Mouse (Mus musculus) kidney, embryonic 15.5 days (tissue): ENCODE data around the gene Gm40460. TPM values are rescaled to one million over a fixed set of nuclear protein-coding genes. Genes with fewer than 3 reads are reported as not detected.
"Not testable (repeated sequence)": the region's sequence is repeated elsewhere in the genome, so short reads cannot be mapped to it uniquely, and the experiment has no call there.

Experiments
- ATAC-seq: fragments of 200-750 bp; cut with Nextera tagmentation; replicated peaks from 2 replicates; pipeline ENCODE4 v1.8.0; 2017; ENCODE audit warnings: moderate TSS enrichment; ENCODE audit not compliant: low FRiP score
- H3K27ac ChIP-seq: fragments of 300-500 bp; sonication (generic); 2 replicates; pipeline ENCODE4 v1.5.1; 2015; ENCODE audit warnings: mild to moderate bottlenecking, inconsistent platforms
- H3K27me3 ChIP-seq: fragments of 300-500 bp; sonication (generic); 2 replicates; pipeline ENCODE4 v1.6.1; 2015; ENCODE audit warnings: inconsistent platforms
- H3K36me3 ChIP-seq: fragments of 300-500 bp; sonication (generic); 2 replicates; pipeline ENCODE4 v1.6.1; 2015; ENCODE audit warnings: inconsistent platforms
- H3K4me1 ChIP-seq: fragments of 300-500 bp; sonication (generic); 2 replicates; pipeline ENCODE4 v1.6.1; 2015; ENCODE audit warnings: inconsistent platforms
- H3K4me2 ChIP-seq: fragments of 300-500 bp; sonication (generic); 2 replicates; pipeline ENCODE4 v1.6.1; 2015; ENCODE audit warnings: moderate library complexity, mild to moderate bottlenecking, inconsistent platforms
- H3K4me3 ChIP-seq: fragments of 300-500 bp; sonication (generic); replicated peaks from 2 replicates; pipeline ENCODE4 v1.5.1; 2015; ENCODE audit warnings: mild to moderate bottlenecking, inconsistent platforms
- H3K9ac ChIP-seq: fragments of 300-500 bp; sonication (generic); 2 replicates; pipeline ENCODE4 v1.6.1; 2015; ENCODE audit warnings: mild to moderate bottlenecking, inconsistent platforms
- H3K9me3 ChIP-seq: fragments of 300-500 bp; sonication (generic); replicated peaks from 2 replicates; pipeline ENCODE4 v1.6.1; 2016; ENCODE audit warnings: inconsistent platforms
- WGBS: fragments of 180-500 bp; shearing (Covaris S2); methylation state at CpG from one replicate; pipeline ENCODE4 v1.1.7; 2015; ENCODE audit warnings: mixed read lengths; 5-methylcytosine and 5-hydroxymethylcytosine counted together
- polyA plus RNA-seq: library from polyadenylated mRNA; unstranded; fragments of >200 nt; fragmentation: Nextera tagmentation; extraction: Ambion mirVana; gene quantifications from 2 replicates; pipeline ENCODE4 v1.2.1, GENCODE M21; 2015

The Gm40460 gene
- polyA plus RNA-seq, 1 experiment from 2014 or later = not detected

- Histone ChIP-seq H3K4me1 (no peaks in the 10 kb centered on the region), H3K27ac (no peak overlapping the region), H3K4me3 (no peak overlapping the region), H3K9ac (no peak overlapping the region), H3K4me2 (no peak overlapping the region), H3K36me3 (no peaks in the 10 kb centered on the region), H3K27me3 (no peaks in the 10 kb centered on the region), H3K9me3 (peaks cover 6% of the 10 kb centered on the region; the same call in 1 of the 2 replicates)
- WGBS = 19% methylated on average over 1 of the region's 1 CpGs
- ATAC-seq = no peak
Observed at GRCm38 (mm10) chr7:142231540-142231939, 9.3 kb downstream of the Gm40460 start.

GRCm38 (mm10) chr7:142229871-142230270 lies 11.0 kb downstream of the Gm40460 start, which contains the start of gene Krtap5-5:
TSS of gene Krtap5-5 (minus strand) at chr7:142229971.
- H3K9ac ChIP-seq, H3K27ac ChIP-seq, H3K27me3 ChIP-seq, H3K4me2 ChIP-seq, ATAC-seq, H3K9me3 ChIP-seq, H3K4me1 ChIP-seq, H3K36me3 ChIP-seq, H3K4me3 ChIP-seq: not testable (repeated sequence)
- whole genome bisulfite sequencing = 40% methylated on average over 3 of the region's 3 CpGs

DNA sequence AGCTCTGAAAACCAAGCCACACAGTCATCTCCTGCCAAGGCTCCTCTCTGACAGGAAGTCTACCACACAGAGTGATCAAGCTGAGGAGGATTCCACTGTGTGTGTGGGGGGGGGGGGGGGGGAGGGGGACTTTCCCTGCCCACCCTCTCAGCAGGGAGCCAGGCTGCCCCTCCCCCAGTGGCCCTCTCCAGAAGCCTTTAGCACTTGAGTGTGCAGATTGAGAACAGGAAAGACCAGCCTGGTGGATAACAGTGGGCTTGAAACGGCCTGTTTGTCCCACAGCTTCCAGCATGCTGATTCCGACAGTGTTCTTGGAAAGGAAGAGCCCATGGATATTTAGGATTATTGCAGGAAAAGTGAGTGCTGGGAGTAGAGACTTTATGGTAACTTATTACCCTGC lies 16.4 kb downstream of the Gm40460 start:
- no peak overlapping the region for H3K4me3 ChIP-seq
- ATAC-seq = no peak
- H3K4me1 ChIP-seq = no peaks in the 10 kb centered on the region
- H3K27ac ChIP-seq = no peak overlapping the region
- H3K9ac ChIP-seq = no peak overlapping the region
- H3K4me2 ChIP-seq = no peak overlapping the region
- 30% methylated on average over 2 of the region's 2 CpGs for WGBS
- H3K9me3 ChIP-seq = no peaks in the 10 kb centered on the region
- no peaks in the 10 kb centered on the region for H3K36me3 ChIP-seq
- no peaks in the 10 kb centered on the region for H3K27me3 ChIP-seq

- not testable (repeated sequence) for H3K27ac ChIP-seq, ATAC-seq, H3K9ac ChIP-seq, H3K9me3 ChIP-seq, H3K36me3 ChIP-seq, H3K4me2 ChIP-seq, H3K4me3 ChIP-seq, H3K27me3 ChIP-seq, H3K4me1 ChIP-seq
- 74% methylated on average over 1 of the region's 1 CpGs for WGBS
Observed at GRCm38 (mm10) chr7:142212136-142212535, 28.7 kb downstream of the Gm40460 start.

DNA sequence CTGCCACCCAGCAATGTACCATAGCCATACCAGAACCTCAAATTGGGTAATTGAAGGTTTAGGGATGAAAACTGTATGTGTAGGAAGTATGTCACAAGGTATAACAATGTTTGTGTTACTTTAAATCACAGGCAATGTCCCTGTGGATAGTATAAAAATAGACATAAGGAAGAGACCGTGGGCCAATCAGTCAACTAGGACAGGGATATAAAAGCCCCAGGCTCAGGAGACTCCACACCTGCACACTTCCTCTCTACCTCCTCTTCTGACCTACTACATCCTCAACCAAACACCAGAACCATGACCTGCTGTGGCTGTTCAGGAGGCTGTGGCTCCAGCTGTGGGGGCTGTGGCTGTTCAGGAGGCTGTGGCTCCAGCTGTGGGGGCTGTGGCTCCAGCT lies 29.3 kb downstream of the Gm40460 start, which contains the start of gene Gm7579:
Gm7579 (plus strand) TSS at position 301 of the 400 bp plus-strand sequence.
- no peaks in the 10 kb centered on the region for H3K27me3 ChIP-seq
- no peak within 1 kb of the TSS for H3K4me2 ChIP-seq
- H3K9ac ChIP-seq = no peak within 1 kb of the TSS
- H3K27ac ChIP-seq = no peak within 1 kb of the TSS
- H3K4me3 ChIP-seq = no peak within 1 kb of the TSS
- H3K36me3 ChIP-seq = no peaks in the 10 kb centered on the region
- no peaks in the 10 kb centered on the region for H3K4me1 ChIP-seq
- H3K9me3 ChIP-seq = no peaks in the 10 kb centered on the region
- 45% methylated on average over 1 of the region's 1 CpGs for WGBS
- no peak for ATAC-seq

DNA sequence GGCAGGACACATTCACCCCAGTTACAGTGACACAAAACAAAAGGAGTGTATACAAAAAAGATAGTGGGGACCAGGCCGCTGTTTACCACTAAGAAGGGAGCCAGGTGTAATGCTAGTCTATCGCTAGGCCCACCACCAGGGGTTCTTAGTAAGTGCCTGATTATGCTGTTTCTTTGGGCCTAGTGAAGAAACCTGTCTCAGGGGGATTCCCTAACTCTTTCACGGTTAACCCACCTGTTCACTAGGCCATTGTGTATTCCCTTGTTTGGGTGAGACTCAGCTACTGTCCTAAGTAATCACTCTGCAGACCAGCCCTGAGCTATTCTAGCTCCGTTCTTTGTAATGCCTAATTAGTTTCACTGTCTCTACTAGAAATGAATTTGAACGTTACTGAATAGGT lies 34.0 kb downstream of the Gm40460 start:
- not testable (repeated sequence) for H3K4me1 ChIP-seq, H3K4me2 ChIP-seq, H3K36me3 ChIP-seq, H3K27ac ChIP-seq, H3K9me3 ChIP-seq, H3K27me3 ChIP-seq, H3K9ac ChIP-seq, ATAC-seq, H3K4me3 ChIP-seq
- 86% methylated on average over 5 of the region's 5 CpGs for WGBS

- H3K9ac ChIP-seq = no peak overlapping the region
- no peaks in the 10 kb centered on the region for H3K4me1 ChIP-seq
- H3K36me3 ChIP-seq = no peaks in the 10 kb centered on the region
- no peak overlapping the region for H3K4me2 ChIP-seq
- H3K9me3 ChIP-seq = no peaks in the 10 kb centered on the region
- H3K27ac ChIP-seq = no peak overlapping the region
- no peaks in the 10 kb centered on the region for H3K27me3 ChIP-seq
- H3K4me3 ChIP-seq = no peak overlapping the region
- ATAC-seq = no peak
Observed at GRCm38 (mm10) chr7:142205488-142205887, 35.4 kb downstream of the Gm40460 start.

DNA sequence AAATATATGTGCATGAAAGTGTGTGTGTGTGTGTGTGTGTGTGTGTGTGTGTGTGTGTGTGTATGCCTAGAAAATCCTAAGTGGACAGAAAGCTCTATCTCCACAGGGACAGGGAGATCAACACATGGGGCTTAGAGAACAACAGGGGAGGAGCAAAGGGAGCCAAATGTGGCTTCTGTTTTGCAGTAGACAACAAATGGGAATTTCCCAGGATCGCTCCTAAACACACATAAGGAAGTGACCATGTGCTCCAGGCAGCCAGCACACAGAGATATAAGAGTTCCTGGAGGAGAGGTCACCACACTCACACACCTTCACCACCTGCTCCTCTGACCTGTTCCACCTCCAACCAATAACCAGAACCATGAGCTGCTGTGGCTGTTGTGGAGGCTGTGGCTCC lies 39.8 kb downstream of the Gm40460 start, which contains the start of gene Krtap5-3:
Krtap5-3 (plus strand) TSS at position 301 of the 400 bp plus-strand sequence.
- 10% methylated on average over 1 of the region's 1 CpGs for WGBS
- Histone ChIP-seq H3K27ac (no peak within 1 kb of the TSS), H3K27me3 (no peaks in the 10 kb centered on the region), H3K36me3 (no peaks in the 10 kb centered on the region), H3K9ac (no peak within 1 kb of the TSS), H3K4me3 (no peak within 1 kb of the TSS), H3K4me1 (no peaks in the 10 kb centered on the region), H3K4me2 (no peak within 1 kb of the TSS), H3K9me3 (no peaks in the 10 kb centered on the region)
- no peak for ATAC-seq

DNA sequence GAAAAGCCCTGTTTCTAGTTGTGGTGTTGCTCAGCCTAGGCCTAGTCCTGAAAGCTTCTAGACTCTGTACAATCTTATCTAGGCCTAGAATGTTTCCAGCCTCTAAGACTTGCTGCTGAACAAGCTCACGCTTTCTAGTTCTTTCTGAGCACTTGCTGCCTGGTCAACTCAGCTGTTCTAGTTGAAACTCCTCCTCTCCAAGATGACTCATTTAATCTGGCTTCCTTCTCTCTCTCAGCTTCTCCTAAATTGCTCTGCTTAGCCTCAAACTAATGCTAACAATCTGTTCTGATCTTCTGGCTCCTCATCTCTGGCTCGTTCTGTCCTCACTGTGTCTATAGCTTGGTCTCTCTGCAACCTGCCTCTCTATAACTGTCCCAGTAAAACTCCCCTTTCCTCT lies 42.1 kb downstream of the Gm40460 start:
- H3K9me3 ChIP-seq = no peaks in the 10 kb centered on the region
- 80% methylated on average over 2 of the region's 2 CpGs for WGBS
- no peak for ATAC-seq
- H3K4me1 ChIP-seq = no peaks in the 10 kb centered on the region
- no peak overlapping the region for H3K27ac ChIP-seq
- no peaks in the 10 kb centered on the region for H3K27me3 ChIP-seq
- no peak overlapping the region for H3K4me3 ChIP-seq
- H3K4me2 ChIP-seq = no peak overlapping the region
- no peaks in the 10 kb centered on the region for H3K36me3 ChIP-seq
- H3K9ac ChIP-seq = no peak overlapping the region

Other genes starting within 250 kb of the Gm40460 start
- gene Mob2, start 180.0 kb downstream of the Gm40460 start, polyA plus RNA-seq = 62.3 and 66.9 TPM in 2 replicates
- gene Dusp8, start 145.2 kb downstream of the Gm40460 start, polyA plus RNA-seq = 2.6 and 2.9 TPM in 2 replicates
- not detected in 2 replicates for gene Gm45618, start 120.3 kb downstream of the Gm40460 start, polyA plus RNA-seq
- not detected in 2 replicates for gene Gm39115, start 105.0 kb downstream of the Gm40460 start, polyA plus RNA-seq
- not detected in 2 replicates for gene Gm45337, start 96.5 kb downstream of the Gm40460 start, polyA plus RNA-seq
- gene Gm29735, start 84.0 kb downstream of the Gm40460 start, polyA plus RNA-seq = not detected in 2 replicates
- gene Gm4553, start 75.3 kb downstream of the Gm40460 start, polyA plus RNA-seq = not detected in 2 replicates
- gene Krtap5-2, start 65.1 kb downstream of the Gm40460 start, polyA plus RNA-seq = not detected in 2 replicates
- not detected in 2 replicates for gene Gm10153, start 50.7 kb downstream of the Gm40460 start, polyA plus RNA-seq
- gene Krtap5-3, start 39.7 kb downstream of the Gm40460 start, polyA plus RNA-seq = not detected in 2 replicates
- not detected in 2 replicates for gene Gm7579, start 29.2 kb downstream of the Gm40460 start, polyA plus RNA-seq
- not detected in 2 replicates for gene Krtap5-5, start 11.1 kb downstream of the Gm40460 start, polyA plus RNA-seq
- not detected in 2 replicates for gene Gm2431, start 17.3 kb upstream of the Gm40460 start, polyA plus RNA-seq
- not detected in 2 replicates for gene Gm4559, start 33.3 kb upstream of the Gm40460 start, polyA plus RNA-seq
- not detected in 2 replicates for gene Krtap5-1, start 56.0 kb upstream of the Gm40460 start, polyA plus RNA-seq
- not detected in 2 replicates for gene Krtap5-4, start 62.5 kb upstream of the Gm40460 start, polyA plus RNA-seq
- gene Ifitm10, start 132.7 kb upstream of the Gm40460 start, polyA plus RNA-seq = 1.8 and 2.3 TPM in 2 replicates
- gene Gm49369, start 141.6 kb upstream of the Gm40460 start, polyA plus RNA-seq = 1.2 and 2.5 TPM in 2 replicates
- 294 and 312 TPM in 2 replicates for gene Ctsd, start 147.0 kb upstream of the Gm40460 start, polyA plus RNA-seq
- 0.62 and 1.3 TPM in 2 replicates for gene Syt8, start 193.8 kb upstream of the Gm40460 start, polyA plus RNA-seq
- gene Tnni2, start 200.7 kb upstream of the Gm40460 start, polyA plus RNA-seq = 19.0 and 45.8 TPM in 2 replicates
- 115 and 139 TPM in 2 replicates for gene Lsp1, start 219.7 kb upstream of the Gm40460 start, polyA plus RNA-seq